Mouse (Mus musculus) lung, postnatal 25 days (tissue): ENCODE measurements around the gene Btbd8.

Experiments
- DNase-seq: peaks from one replicate; pipeline ENCODE4 v3.0.0; 2022; ENCODE audit warnings: low spot score

Gene Btbd8

GRCm38 (mm10) chr5:107450299-107450698 lies 12.5 kb downstream of the Btbd8 start:
- no peak for DNase-seq

GRCm38 (mm10) chr5:107462147-107463076 lies 24.6 kb downstream of the Btbd8 start:
- no peak for DNase-seq

DNA sequence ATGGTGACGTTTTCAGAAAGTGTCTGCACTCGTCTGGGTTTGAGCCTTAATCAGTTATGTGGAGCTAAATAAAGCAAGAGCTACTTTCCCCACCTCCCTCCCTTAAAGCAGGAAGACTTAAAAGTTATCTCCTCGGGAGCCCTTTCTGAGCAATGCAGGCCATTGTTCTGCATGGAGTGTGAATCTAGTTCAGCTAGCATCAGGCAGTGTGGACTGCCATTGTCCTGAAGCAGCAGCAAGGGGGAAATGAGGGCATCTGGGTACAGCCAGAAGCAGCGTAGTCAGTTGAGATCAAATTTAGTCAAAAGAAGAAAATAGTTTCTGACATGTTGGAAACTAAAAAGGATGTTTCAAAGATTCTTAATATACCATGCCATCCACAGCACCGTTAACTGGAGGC lies 28.7 kb downstream of the Btbd8 start:
- DNase-seq, result no peak

GRCm38 (mm10) chr5:107467098-107467497 lies 29.3 kb downstream of the Btbd8 start:
- no peak for DNase-seq

GRCm38 (mm10) chr5:107470600-107471329 lies 33.0 kb downstream of the Btbd8 start:
- DNase-seq, result no peak

DNA sequence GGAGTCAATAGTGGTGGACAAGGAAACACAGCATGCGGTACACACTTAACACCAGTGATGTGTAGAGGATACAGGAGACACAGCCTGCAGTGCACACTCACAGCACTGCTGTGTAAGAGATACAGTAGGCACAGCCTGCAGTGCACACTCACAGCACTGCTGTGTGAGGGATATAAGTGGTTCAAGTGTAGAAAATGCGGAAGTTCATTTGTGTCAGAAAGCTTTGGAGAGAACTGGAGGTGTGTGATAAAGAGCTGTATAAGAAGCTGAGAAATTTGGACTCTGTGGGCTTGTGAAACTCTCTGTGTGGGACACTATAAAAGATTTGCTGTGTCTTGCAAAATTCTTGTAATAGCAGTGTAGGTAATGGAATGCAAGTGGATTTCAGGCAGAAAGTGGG lies 42.4 kb downstream of the Btbd8 start:
- DNase-seq, result no peak

GRCm38 (mm10) chr5:107488996-107489395 lies 51.2 kb downstream of the Btbd8 start:
- no peak for DNase-seq

- peak; percentile 5 for DNase-seq
Observed at GRCm38 (mm10) chr5:107491036-107491435, 53.2 kb downstream of the Btbd8 start.

DNA sequence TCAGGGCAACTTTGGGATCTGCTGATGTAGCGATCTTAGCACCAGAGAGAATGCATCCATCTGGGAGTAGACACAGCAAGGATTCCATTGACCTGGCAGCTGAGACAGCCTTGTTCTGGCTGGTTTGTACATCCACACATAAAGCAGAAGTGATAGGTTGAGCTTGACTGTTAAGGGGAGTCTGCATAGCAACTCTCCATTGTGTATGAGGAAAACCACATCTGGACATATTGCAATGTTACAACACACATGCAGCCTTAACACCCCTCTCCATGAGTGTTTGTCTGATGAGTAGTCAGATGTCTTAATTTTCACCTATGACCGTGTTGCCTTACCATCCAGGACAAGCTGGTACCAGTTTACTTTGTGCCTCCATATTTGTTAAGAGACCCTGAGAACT lies 54.7 kb downstream of the Btbd8 start:
- DNase-seq, result no peak

DNA sequence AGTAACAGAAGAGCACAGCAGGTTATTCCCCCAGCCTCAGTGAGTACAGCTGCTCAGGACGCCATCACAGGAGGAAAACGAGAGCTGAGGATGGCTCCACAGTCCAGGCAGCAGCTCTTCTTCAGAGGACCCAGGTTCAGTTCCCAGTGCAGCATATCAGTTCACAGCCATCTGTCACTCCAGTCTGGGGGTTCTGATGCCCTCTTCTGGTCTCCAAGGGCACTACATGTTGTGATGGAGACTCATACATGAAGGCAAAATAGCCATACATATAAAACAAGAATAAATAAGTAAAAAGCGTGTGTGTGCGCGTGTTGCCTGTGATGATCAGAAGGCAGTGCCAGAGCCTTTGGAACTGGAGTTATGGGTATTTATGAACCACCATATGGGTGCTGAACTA lies 57.0 kb downstream of the Btbd8 start:
- no peak for DNase-seq

GRCm38 (mm10) chr5:107496047-107496446 lies 58.2 kb downstream of the Btbd8 start:
- DNase-seq, result no peak

GRCm38 (mm10) chr5:107497519-107498501 lies 60.0 kb downstream of the Btbd8 start:
- no peak for DNase-seq

- no peak for DNase-seq
Observed at GRCm38 (mm10) chr5:107498806-107499310, 61.1 kb downstream of the Btbd8 start.

DNA sequence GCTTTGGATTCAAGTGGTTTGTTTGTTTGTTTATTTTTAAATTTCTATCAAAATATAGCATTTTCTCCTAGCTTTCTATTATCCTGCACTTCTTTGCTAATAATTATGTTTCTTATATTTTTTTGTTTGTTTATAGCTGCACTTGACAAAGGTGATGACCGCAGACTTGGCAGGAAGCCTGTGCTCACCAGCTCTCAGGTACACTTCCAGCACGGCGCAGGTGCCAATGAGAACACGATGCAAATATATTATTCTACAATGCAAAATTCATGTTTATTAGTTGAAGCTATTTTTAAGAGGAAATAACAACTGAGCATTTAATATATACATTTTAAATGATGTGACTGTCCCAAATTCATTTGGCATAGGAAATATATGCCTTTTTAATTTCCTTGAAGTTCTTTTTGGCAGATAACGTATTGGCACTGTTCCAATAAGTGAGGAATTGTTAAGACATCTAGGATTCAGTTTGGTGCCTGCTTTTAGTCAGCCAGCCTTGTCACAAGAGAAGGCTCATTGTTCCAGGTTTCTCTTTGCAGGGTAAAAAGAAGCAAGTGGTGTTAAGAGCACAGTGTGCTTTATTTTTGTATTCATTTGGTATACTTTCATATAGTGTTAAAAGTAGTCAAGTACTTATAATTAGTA lies 62.2 kb downstream of the Btbd8 start:
- DNase-seq, result no peak

DNA sequence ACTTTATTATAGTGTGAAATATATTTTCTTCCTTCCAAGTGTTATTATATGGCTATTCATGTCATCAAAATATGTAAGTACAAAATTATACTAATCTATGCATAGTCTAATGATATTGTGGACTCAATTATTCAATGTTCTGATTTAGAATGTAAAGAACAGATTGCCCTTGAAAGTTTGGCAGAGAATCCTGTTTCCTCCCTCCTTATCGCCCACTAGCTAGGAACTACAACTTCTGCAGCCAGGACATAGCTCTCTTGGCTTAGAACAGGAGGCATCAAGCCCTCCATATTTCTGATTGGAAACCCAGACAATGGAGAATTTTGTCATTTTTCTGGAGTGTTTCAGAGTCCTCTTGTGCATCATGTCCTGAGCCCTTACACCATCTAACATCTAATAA lies 62.9 kb downstream of the Btbd8 start:
- no peak for DNase-seq

DNA sequence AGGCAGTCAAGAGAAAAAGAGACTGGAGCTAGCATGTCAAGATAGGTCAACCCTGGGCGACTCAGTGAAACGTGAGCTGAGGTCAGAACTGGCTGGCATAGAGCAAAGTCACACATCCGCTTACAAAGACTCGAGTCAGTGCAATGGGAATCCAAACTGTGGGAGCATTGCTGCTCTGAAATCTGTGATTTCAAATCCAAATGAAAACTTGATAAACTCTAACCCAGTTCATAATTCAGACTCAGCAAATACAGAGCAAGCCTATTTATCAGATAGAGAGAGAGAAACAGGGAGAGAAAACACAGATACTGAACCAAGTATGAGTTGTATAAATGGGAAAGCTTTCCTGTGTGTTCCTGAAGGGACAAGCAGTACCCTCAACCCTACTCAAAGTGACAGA lies 69.5 kb downstream of the Btbd8 start, which contains the start of gene Gm42669:
Gm42669 (plus strand) TSS at position 301 of the 400 bp plus-strand sequence.
- no peak for DNase-seq

- DNase-seq, result no peak
Observed at GRCm38 (mm10) chr5:107510503-107510902, 72.7 kb downstream of the Btbd8 start.

DNA sequence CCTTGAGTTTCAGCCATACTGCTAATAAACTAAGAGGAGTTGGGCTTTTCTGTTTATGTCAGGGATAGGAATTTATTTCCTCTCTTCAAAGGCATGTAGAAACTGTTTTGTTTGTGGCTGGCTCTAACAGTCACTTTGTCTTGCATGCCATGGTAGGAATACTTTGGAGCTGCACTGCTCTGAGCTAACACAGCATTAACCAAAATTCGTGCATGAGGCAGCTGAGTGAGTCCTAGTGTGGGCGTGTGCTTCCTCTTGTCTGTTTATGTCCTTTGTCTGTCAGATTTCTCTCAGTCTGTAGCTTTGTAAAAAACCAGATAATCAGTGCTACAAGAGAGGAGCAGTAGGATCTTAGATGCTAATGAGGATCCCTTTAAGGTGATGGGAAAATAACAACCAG lies 73.5 kb downstream of the Btbd8 start:
- DNase-seq, result no peak

DNA sequence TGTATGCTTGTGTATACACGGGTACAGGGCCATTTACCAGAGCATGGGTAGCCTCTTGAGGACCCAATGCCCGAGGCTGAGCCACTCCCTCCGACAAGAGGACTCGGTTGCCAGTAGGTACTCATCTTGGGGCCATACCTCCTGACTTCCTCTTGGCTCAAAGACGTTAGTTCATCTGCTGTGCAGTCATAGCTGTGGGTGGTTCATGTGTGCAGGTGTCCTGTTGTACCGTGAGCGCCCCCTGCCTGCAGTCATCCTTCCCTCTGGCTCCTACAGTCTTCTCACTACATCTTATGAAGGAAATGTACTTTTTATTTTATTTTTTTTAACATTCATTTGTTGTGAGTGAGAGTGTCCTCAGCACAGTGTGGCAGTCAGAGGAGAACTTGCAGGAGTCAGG lies 75.8 kb downstream of the Btbd8 start:
- peak; percentile 47 for DNase-seq

DNA sequence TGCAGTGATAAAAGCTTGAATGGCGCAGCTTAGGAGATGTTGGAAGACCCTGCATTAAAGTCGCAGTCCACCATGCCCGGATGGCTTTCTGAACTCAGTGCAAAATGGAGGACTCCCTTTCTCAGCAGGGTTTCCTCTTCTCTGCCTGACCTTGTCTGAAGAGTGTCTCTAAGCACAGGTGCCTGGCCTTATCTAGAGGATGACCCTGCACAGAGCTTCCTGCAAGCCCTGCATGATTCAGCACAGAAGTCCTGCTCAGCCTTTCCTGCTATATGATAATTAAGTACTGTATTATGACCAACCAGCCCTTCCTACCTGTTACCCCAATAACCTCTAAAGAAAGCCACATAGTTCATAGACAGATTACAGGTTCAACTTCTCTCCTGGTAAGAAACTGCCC lies 77.7 kb downstream of the Btbd8 start:
- no peak for DNase-seq

GRCm38 (mm10) chr5:107516087-107516486 lies 78.3 kb downstream of the Btbd8 start:
- no peak for DNase-seq
